Mouse (Mus musculus): ENCODE results near the gene Syk.

DNA sequence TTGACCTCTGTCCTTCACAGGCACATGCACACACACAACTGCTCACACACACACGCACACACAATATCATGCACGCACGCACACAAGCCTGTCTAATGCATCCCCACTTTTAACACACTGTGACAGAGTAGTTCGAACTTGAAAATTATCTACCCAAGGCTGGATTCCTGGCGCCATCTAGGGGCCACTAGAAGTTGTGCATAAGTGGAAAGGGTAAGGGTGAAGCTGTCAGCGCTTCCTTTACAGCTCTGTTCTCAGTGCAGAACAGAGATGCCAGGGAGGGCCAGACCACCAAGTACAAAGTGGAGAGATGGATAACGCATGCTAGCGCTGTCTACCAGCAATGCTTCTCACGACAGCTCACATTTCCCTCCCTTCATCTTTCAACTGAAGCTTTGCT is 45.6 kb downstream of the Syk start:
- TF ChIP-seq POLR2A (IDR thresholded peaks at IDR 0.05; ENCODE audit: control insufficient read depth, extremely low read depth, insufficient read depth, low read length, poor library complexity) (no peak), CTCF (IDR thresholded peaks at IDR 0.05; ENCODE audit: borderline replicate concordance, control insufficient read depth, extremely low read depth, insufficient read depth, low read length, poor library complexity) (peak; percentile 28; the same call in 1 of the 2 replicates)
